Mouse (Mus musculus): ENCODE data around the gene Kdsr.

The Kdsr gene

GRCm38 (mm10) chr1:106695649-106696048 lies 63.9 kb downstream of the Kdsr start:
- DNase-seq (ENCODE audit: inconsistent ontology term) = no peak

GRCm38 (mm10) chr1:106694316-106694715 lies 65.2 kb downstream of the Kdsr start:
- DNase-seq (ENCODE audit: inconsistent ontology term) = no peak

DNA sequence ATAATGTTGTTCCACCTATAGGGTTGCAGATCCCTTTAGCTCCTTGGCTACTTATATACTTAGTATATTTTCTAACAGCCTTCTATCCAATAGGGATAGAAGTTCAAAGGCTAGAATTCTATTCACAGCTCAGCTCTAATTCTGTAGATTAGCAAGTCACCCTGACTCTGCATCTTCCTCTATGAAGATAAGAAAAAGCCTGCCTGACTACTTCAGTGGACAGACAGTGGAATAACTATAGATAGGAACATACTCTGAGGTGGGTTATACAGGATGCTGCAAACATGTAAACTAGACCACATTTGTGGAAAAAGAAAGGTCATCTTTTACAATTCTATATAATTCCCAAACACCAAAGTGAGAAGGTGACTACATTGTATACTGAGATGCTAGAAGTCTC lies 66.9 kb downstream of the Kdsr start:
- DNase-seq (ENCODE audit: inconsistent ontology term) = no peak

DNA sequence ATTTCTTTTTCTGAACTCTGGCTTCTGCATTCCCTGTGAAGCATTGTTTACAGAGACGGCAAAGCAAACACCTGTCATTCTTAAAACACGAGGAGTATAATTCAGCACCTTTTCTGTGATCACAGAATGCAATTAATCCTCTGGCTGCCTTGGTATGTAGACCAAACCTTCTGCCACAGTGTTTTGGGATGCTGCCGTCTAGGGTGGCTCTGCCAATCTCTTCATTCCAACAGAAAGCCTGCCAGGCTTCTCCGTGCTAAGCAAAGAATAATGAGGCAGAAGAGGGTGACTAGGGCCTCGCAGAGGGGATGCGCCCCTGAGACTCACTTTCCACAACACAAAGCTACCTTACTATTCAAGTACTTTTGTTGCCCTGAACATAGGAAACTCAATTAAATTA lies 68.6 kb downstream of the Kdsr start:
- peak; percentile 43 for DNase-seq (ENCODE audit: inconsistent ontology term)

GRCm38 (mm10) chr1:106688161-106688516 lies 71.4 kb downstream of the Kdsr start:
- no peak for DNase-seq (ENCODE audit: inconsistent ontology term)

GRCm38 (mm10) chr1:106687435-106688160 lies 71.9 kb downstream of the Kdsr start:
- no peak for DNase-seq (ENCODE audit: inconsistent ontology term)

- no peak for DNase-seq (ENCODE audit: inconsistent ontology term)
Measured at GRCm38 (mm10) chr1:106685702-106686101, 73.8 kb downstream of the Kdsr start.

DNA sequence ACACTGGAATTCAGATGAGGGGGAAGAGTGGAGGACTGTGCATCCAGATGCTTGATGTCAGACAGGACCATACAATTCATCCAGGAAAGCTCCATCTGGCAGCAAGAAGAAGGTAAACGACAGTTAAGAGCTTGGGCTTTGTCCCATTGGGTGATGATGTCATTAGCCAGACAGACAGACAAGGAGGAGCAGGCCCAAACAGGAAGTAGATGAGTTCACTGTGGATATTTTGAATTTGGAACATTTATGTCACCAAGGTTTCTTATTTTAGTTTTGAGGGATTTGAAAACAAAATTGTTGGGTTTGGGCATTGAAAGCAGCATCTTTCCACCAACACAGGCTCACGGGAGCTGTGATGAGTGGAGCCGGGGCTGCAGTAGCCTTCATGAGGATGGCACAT lies 75.0 kb downstream of the Kdsr start:
- no peak for DNase-seq (ENCODE audit: inconsistent ontology term)

- DNase-seq (ENCODE audit: inconsistent ontology term) = no peak
Measured at GRCm38 (mm10) chr1:106682829-106683228, 76.7 kb downstream of the Kdsr start.

GRCm38 (mm10) chr1:106679800-106680515 lies 79.6 kb downstream of the Kdsr start:
- DNase-seq (ENCODE audit: inconsistent ontology term) = no peak

- no peak for DNase-seq (ENCODE audit: inconsistent ontology term)
Measured at GRCm38 (mm10) chr1:106678060-106678478, 81.5 kb downstream of the Kdsr start.

Data from Muller cell, postnatal 12 days (primary cell).